Mouse (Mus musculus) induced T-regulatory cell, adult 2 months (primary cell): ENCODE data around the gene Wdr72.

Experiments used
- DNase-seq: peaks from one replicate; pipeline ENCODE4 v3.0.0-alpha.2; 2012; ENCODE audit warnings: low read depth

The Wdr72 gene

GRCm38 (mm10) chr9:74109761-74110460, at the start of gene Wdr72:
TSS of gene Wdr72 (plus strand) at chr9:74110356.
- no peak for DNase-seq

GRCm38 (mm10) chr9:74066278-74066677, 43.9 kb upstream of the Wdr72 start:
- DNase-seq: peak; percentile 1

- DNase-seq: no peak
These were observed 43.4 kb upstream of the Wdr72 start for GRCm38 (mm10) chr9:74066766-74067165.

- DNase-seq: no peak
These were observed 34.2 kb upstream of the Wdr72 start for GRCm38 (mm10) chr9:74075958-74076357.

GRCm38 (mm10) chr9:74078458-74078857, 31.7 kb upstream of the Wdr72 start:
- no peak for DNase-seq

- DNase-seq: no peak
These were observed 29.9 kb upstream of the Wdr72 start for GRCm38 (mm10) chr9:74080241-74080640.

GRCm38 (mm10) chr9:74101591-74101990, 8.6 kb upstream of the Wdr72 start:
- no peak for DNase-seq

- DNase-seq: no peak
These were observed 7.5 kb upstream of the Wdr72 start for GRCm38 (mm10) chr9:74102615-74103014.

GRCm38 (mm10) chr9:74110461-74110816, 283 bp downstream of the Wdr72 start:
- DNase-seq: no peak

GRCm38 (mm10) chr9:74112526-74112925, 2.4 kb downstream of the Wdr72 start:
- DNase-seq: no peak

GRCm38 (mm10) chr9:74126222-74126621, 16.1 kb downstream of the Wdr72 start:
- no peak for DNase-seq

GRCm38 (mm10) chr9:74134010-74134409, 23.9 kb downstream of the Wdr72 start:
- no peak for DNase-seq

GRCm38 (mm10) chr9:74141864-74142263, 31.7 kb downstream of the Wdr72 start:
- DNase-seq: peak; percentile 69

GRCm38 (mm10) chr9:74142705-74143104, 32.5 kb downstream of the Wdr72 start:
- DNase-seq: no peak

GRCm38 (mm10) chr9:74145203-74145602, 35.0 kb downstream of the Wdr72 start:
- no peak for DNase-seq

GRCm38 (mm10) chr9:74148306-74148705, 38.1 kb downstream of the Wdr72 start:
- DNase-seq: no peak

- no peak for DNase-seq
These were observed 50.3 kb downstream of the Wdr72 start for GRCm38 (mm10) chr9:74160361-74160933.

GRCm38 (mm10) chr9:74165697-74166096, 55.5 kb downstream of the Wdr72 start:
- DNase-seq: no peak

GRCm38 (mm10) chr9:74169904-74170303, 59.7 kb downstream of the Wdr72 start:
- no peak for DNase-seq

- DNase-seq: no peak
These were observed 76.7 kb downstream of the Wdr72 start for GRCm38 (mm10) chr9:74186748-74187400.

- no peak for DNase-seq
These were observed 77.4 kb downstream of the Wdr72 start for GRCm38 (mm10) chr9:74187401-74188029.

- DNase-seq: no peak
These were observed 84.7 kb downstream of the Wdr72 start for GRCm38 (mm10) chr9:74194898-74195297.

GRCm38 (mm10) chr9:74228272-74228671, 118.1 kb downstream of the Wdr72 start:
- DNase-seq: no peak
